Mouse (Mus musculus) lung, embryonic 15.5 days (tissue): ENCODE data around the gene Gm5930. TPM values are rescaled to one million over a fixed set of nuclear protein-coding genes. Genes with fewer than 3 reads are reported as not detected.
"Not testable (repeated sequence)": the region's sequence is repeated elsewhere in the genome, so short reads cannot be mapped to it uniquely, and the experiment has no call there.

Experiments
- ATAC-seq: fragments of 200-750 bp; cut with Nextera tagmentation; 2 replicates; pipeline ENCODE4 v1.8.0; 2017; ENCODE audit warnings: moderate number of reproducible peaks, borderline replicate concordance; ENCODE audit not compliant: low FRiP score, low TSS enrichment; ENCODE audit errors: extremely low read depth
- H3K27ac ChIP-seq: fragments of 300-500 bp; sonication (generic); 2 replicates; pipeline ENCODE4 v1.5.1; 2015; ENCODE audit warnings: moderate library complexity, mild to moderate bottlenecking, inconsistent platforms
- H3K27me3 ChIP-seq: fragments of 300-500 bp; sonication (generic); 2 replicates; pipeline ENCODE4 v1.6.1; 2015; ENCODE audit warnings: inconsistent platforms
- H3K36me3 ChIP-seq: fragments of 300-500 bp; sonication (generic); 2 replicates; pipeline ENCODE4 v1.6.1; 2015; ENCODE audit warnings: inconsistent platforms
- H3K4me1 ChIP-seq: fragments of 300-500 bp; sonication (generic); 2 replicates; pipeline ENCODE4 v1.6.1; 2015; ENCODE audit warnings: inconsistent platforms
- H3K4me2 ChIP-seq: fragments of 300-500 bp; sonication (generic); 2 replicates; pipeline ENCODE4 v1.6.1; 2015; ENCODE audit warnings: inconsistent platforms, mild to moderate bottlenecking, moderate library complexity
- H3K4me3 ChIP-seq: fragments of 300-500 bp; sonication (generic); 2 replicates; pipeline ENCODE4 v1.5.1; 2015; ENCODE audit warnings: mild to moderate bottlenecking, inconsistent platforms
- H3K9ac ChIP-seq: fragments of 300-500 bp; sonication (generic); 2 replicates; pipeline ENCODE4 v1.6.1; 2015; ENCODE audit warnings: inconsistent platforms
- H3K9me3 ChIP-seq: fragments of 300-500 bp; sonication (generic); 2 replicates; pipeline ENCODE4 v1.6.1; 2016; ENCODE audit warnings: inconsistent platforms
- WGBS: fragments of 180-500 bp; shearing (Covaris S2); methylation state at CpG from one replicate; pipeline ENCODE4 v1.1.7; 2015; 5-methylcytosine and 5-hydroxymethylcytosine counted together
- polyA plus RNA-seq: library from polyadenylated mRNA; unstranded; fragments of >200 nt; fragmentation: Nextera tagmentation; extraction: Ambion mirVana; gene quantifications from 2 replicates; pipeline ENCODE4 v1.2.1, GENCODE M21; 2015

The Gm5930 gene
- not detected in 2 replicates for polyA plus RNA-seq

DNA sequence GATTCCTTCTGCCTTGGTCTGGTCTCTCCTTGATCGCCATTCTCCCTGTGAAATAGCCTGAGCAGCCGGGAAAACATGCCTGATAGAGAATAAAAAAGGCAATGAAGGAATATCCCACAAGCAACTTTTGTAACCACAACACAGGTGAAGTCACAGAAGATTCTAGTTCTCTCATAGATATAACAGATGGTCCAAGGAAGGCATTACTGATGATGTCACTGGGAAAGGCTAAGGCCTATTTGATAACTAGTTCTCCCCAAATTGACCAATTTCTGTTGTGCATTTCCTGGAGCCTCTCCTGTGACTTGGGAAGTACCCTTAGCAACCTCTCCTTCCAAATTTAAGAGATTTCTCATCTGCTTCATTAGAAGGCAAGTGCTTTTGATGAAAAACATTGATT, at the start of gene Gm5930:
Gene Gm5930 (minus strand): TSS at position 101 of the 400 bp plus-strand sequence.
- H3K27ac ChIP-seq, H3K9me3 ChIP-seq, ATAC-seq, H3K4me3 ChIP-seq, H3K9ac ChIP-seq, H3K36me3 ChIP-seq, H3K27me3 ChIP-seq, H3K4me2 ChIP-seq, H3K4me1 ChIP-seq: not testable (repeated sequence)
- WGBS: no CpG with 5 or more reads among the region's 2 CpGs

DNA sequence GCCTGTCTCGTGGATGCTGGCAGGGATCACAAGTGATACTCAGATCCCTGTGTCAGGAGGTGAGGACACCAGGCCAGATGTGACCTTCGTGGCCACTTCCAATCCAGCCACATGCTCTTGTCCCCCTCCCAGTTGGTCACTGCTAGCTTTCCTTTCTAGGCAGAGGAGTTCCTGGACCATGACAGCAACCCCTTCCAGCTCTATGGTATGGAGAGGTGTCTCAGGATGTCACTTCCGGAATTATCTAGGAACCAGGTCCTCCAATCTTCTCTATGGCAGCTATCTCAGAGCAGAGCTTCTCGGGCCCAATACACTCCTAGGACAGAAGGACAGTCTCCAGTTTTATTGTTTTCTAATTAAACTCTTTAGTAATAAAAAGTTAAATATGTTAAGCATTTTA, 45.8 kb upstream of the Gm5930 start:
- H3K4me2 ChIP-seq, ATAC-seq, H3K9ac ChIP-seq, H3K27ac ChIP-seq, H3K9me3 ChIP-seq, H3K27me3 ChIP-seq, H3K36me3 ChIP-seq, H3K4me1 ChIP-seq, H3K4me3 ChIP-seq: not testable (repeated sequence)
- 80% methylated on average over 4 of the region's 4 CpGs for WGBS

DNA sequence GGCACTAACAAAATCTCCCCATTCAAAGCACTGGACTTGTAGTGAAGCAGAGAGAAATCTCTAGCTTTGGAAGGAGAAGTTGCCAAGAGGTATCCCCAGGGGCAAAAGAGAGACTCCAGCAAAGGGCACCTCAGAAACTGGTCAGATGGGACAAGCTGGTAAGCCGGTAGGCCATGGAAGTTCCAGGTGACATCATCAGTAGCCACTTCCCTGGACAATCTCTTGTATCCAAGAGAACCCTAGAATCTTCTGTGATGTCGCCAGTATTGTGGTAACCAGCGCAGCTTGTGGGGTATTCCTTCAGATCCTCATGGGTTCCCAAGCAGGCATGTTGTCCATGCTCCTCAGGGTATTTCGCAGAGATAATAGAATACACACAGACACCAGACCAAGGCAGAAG, 26.7 kb upstream of the Gm5930 start, which contains the start of gene Gm8229:
Gene Gm8229 (plus strand): TSS at position 301 of the 400 bp plus-strand sequence.
- not testable (repeated sequence) for H3K27ac ChIP-seq, H3K4me2 ChIP-seq, H3K4me3 ChIP-seq, H3K4me1 ChIP-seq, ATAC-seq, H3K9me3 ChIP-seq, H3K9ac ChIP-seq, H3K36me3 ChIP-seq, H3K27me3 ChIP-seq
- WGBS: 83% methylated on average over 4 of the region's 4 CpGs

DNA sequence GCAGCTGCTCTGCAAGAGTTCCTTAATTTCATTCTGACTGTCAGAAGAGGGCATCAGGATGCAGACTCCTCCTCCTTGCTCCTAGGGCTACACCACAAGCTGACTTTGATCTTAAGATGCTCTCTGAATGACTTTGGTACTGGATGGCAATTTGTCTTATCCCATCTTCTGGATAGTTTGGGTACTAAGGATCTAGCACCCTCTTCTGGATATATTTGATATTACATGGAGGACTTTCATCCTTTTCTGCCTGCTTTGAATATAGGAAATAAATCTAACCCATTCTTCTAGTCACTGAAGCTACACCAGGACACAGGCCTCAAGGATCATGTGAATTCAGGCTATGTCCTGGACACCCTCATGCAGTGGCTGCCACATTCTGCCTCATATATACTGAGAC, 23.9 kb upstream of the Gm5930 start:
- not testable (repeated sequence) for H3K27me3 ChIP-seq, ATAC-seq

DNA sequence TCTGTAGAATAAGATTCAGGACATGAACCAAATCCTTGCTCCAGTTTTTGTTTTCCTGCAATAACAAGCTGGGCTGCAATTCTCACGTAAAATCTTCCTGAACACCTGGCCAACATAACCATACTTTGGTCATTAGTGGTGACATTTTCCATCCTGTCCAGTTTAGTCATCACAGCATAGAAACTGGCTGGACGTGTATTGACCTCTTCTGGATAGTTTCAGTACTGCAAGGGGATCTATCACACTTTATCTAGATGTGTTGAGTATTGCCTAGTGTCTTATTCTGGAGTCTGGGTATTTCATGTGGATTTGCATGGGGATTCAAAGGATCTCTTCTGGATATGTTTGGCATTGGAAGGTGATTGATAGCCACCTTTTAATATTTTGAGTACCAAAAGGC, 23.0 kb upstream of the Gm5930 start:
- not testable (repeated sequence) for H3K27ac ChIP-seq, H3K36me3 ChIP-seq, H3K4me2 ChIP-seq, H3K4me3 ChIP-seq, ATAC-seq, H3K27me3 ChIP-seq, H3K9ac ChIP-seq, H3K4me1 ChIP-seq, H3K9me3 ChIP-seq
- 14% methylated on average over 2 of the region's 2 CpGs for WGBS

More for the DNA sequence above, 23.9 kb upstream of the Gm5930 start:
- not testable (repeated sequence) for H3K36me3 ChIP-seq, H3K9me3 ChIP-seq, H3K4me3 ChIP-seq, H3K4me2 ChIP-seq, H3K9ac ChIP-seq, H3K27ac ChIP-seq, H3K4me1 ChIP-seq

DNA sequence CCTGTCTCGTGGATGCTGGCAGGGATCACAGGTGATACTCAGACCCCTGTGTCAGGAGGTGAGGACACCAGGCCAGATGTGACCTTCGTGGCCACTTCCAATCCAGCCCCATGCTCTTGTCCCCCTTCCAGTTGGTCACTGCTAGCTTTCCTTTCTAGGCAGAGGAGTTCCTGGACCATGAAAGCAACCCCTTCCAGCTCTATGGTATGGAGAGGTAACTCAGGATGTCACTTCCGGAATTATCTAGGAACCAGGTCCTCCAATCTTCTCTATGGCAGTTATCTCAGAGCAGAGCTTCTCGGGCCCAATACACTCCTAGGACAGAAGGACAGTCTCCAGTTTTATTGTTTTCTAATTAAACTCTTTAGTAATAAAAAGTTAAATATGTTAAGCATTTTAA, 26.3 kb downstream of the Gm5930 start:
- ATAC-seq, H3K9ac ChIP-seq, H3K4me3 ChIP-seq, H3K27ac ChIP-seq, H3K4me1 ChIP-seq, H3K9me3 ChIP-seq, H3K36me3 ChIP-seq, H3K27me3 ChIP-seq, H3K4me2 ChIP-seq: not testable (repeated sequence)
- 70% methylated on average over 4 of the region's 4 CpGs for WGBS

DNA sequence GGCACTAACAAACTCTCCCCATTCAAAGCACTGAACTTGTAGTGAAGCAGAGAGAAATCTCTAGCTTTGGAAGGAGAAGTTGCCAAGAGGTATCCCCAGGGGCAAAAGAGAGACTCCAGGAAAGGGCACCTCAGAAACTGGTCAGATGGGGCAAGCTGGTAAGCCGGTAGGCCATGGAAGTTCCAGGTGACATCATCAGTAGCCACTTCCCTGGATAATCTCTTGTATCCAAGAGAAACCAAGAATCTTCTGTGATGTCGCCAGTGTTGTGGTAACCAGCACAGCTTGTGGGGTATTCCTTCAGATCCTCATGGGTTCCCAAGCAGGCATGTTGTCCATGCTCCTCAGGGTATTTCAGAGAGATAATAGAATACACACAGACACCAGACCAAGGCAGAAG, 53.1 kb downstream of the Gm5930 start, which contains the start of gene Gm8220:
Gene Gm8220 (plus strand): TSS at position 301 of the 400 bp plus-strand sequence.
- H3K36me3 ChIP-seq, H3K9ac ChIP-seq, ATAC-seq, H3K4me2 ChIP-seq, H3K4me3 ChIP-seq, H3K4me1 ChIP-seq, H3K27me3 ChIP-seq, H3K9me3 ChIP-seq, H3K27ac ChIP-seq: not testable (repeated sequence)
- WGBS: 74% methylated on average over 2 of the region's 2 CpGs

Other genes with a start within 250 kb of the Gm5930 start
- 3.7 and 4.3 TPM in 2 replicates for gene Ear2, start 235.9 kb downstream of the Gm5930 start, polyA plus RNA-seq
- gene Gm3327, start 214.7 kb downstream of the Gm5930 start, polyA plus RNA-seq: not detected in 2 replicates
- not detected in 2 replicates for gene Gm8212, start 140.9 kb downstream of the Gm5930 start, polyA plus RNA-seq
- not detected in 2 replicates for gene 4930503E14Rik, start 125.3 kb downstream of the Gm5930 start, polyA plus RNA-seq
- not detected in 2 replicates for gene Gm8220, start 53.0 kb downstream of the Gm5930 start, polyA plus RNA-seq
- gene Gm8229, start 26.8 kb upstream of the Gm5930 start, polyA plus RNA-seq: not detected in 2 replicates
- gene Gm3371, start 72.1 kb upstream of the Gm5930 start, polyA plus RNA-seq: not detected in 2 replicates
- gene Gm8232, start 95.1 kb upstream of the Gm5930 start, polyA plus RNA-seq: not detected in 2 replicates
- not detected in 2 replicates for gene BC061237, start 153.9 kb upstream of the Gm5930 start, polyA plus RNA-seq
- not detected in 2 replicates for gene Gm17093, start 179.7 kb upstream of the Gm5930 start, polyA plus RNA-seq
- gene Gm8247, start 244.6 kb upstream of the Gm5930 start, polyA plus RNA-seq: not detected in 2 replicates